Mouse (Mus musculus) frontal cortex, postnatal 25 days (tissue): ENCODE measurements around the gene Serpinf1.
A peak's percentile ranks its signal among the peaks of the same experiment; 100 is the strongest.

Source experiments
- DNase-seq, 2 experiments: peaks; one replicate each; pipeline ENCODE4 v3.0.0; 2022; ENCODE audit warnings: low spot score in 2 of 2

The Serpinf1 gene

GRCm38 (mm10) chr11:75422013-75422792 lies at the start of gene Serpinf1:
Gene Serpinf1 (minus strand): TSS chr11:75422701.
- DNase-seq, result no peak

GRCm38 (mm10) chr11:75470675-75471074 lies 48.2 kb upstream of the Serpinf1 start:
- no peak for DNase-seq

GRCm38 (mm10) chr11:75469261-75469660 lies 46.8 kb upstream of the Serpinf1 start:
- no peak for DNase-seq

GRCm38 (mm10) chr11:75468410-75468809 lies 45.9 kb upstream of the Serpinf1 start:
- DNase-seq, result no peak

GRCm38 (mm10) chr11:75467512-75468215 lies 45.2 kb upstream of the Serpinf1 start:
- no peak for DNase-seq

- no peak for DNase-seq
Measured at GRCm38 (mm10) chr11:75466731-75467505, 44.4 kb upstream of the Serpinf1 start.

- no peak for DNase-seq
Measured at GRCm38 (mm10) chr11:75465051-75465450, 42.5 kb upstream of the Serpinf1 start.

- no peak for DNase-seq
Measured at GRCm38 (mm10) chr11:75464417-75464816, 41.9 kb upstream of the Serpinf1 start.

- no peak for DNase-seq
Measured at GRCm38 (mm10) chr11:75463624-75464023, 41.1 kb upstream of the Serpinf1 start.

- peak in 1 of 2 experiments; percentile 48 for DNase-seq
Measured at GRCm38 (mm10) chr11:75462865-75463336, 40.4 kb upstream of the Serpinf1 start.

GRCm38 (mm10) chr11:75462253-75462783 lies 39.8 kb upstream of the Serpinf1 start:
- no peak for DNase-seq

- no peak for DNase-seq
Measured at GRCm38 (mm10) chr11:75461743-75462252, 39.3 kb upstream of the Serpinf1 start.

- peak; percentile 94 to 98 for DNase-seq
Measured at GRCm38 (mm10) chr11:75460844-75461742, 38.6 kb upstream of the Serpinf1 start, which contains the start of gene Tlcd2. Gene Tlcd2 (plus strand): TSS chr11:75461715.

- peak; percentile 70 to 84 for DNase-seq
Measured at GRCm38 (mm10) chr11:75460103-75460843, 37.8 kb upstream of the Serpinf1 start.

- no peak for DNase-seq
Measured at GRCm38 (mm10) chr11:75459751-75460102, 37.2 kb upstream of the Serpinf1 start.

- DNase-seq, result no peak
Measured at GRCm38 (mm10) chr11:75459141-75459711, 36.7 kb upstream of the Serpinf1 start.

- DNase-seq, result no peak
Measured at GRCm38 (mm10) chr11:75458628-75459041, 36.1 kb upstream of the Serpinf1 start.

GRCm38 (mm10) chr11:75458169-75458568 lies 35.7 kb upstream of the Serpinf1 start:
- no peak for DNase-seq

- no peak for DNase-seq
Measured at GRCm38 (mm10) chr11:75456440-75456871, 34.0 kb upstream of the Serpinf1 start.
